Mouse (Mus musculus) spleen, postnatal 36 days (tissue): Measurements from ENCODE around the gene Tlr12.
"Not testable (repeated sequence)": the region's sequence is repeated elsewhere in the genome, so short reads cannot be mapped to it uniquely, and the experiment has no call there.

Experiments used
- DNase-seq, 2 experiments: peaks; one replicate each; pipeline ENCODE4 v3.0.0; 2022; ENCODE audit warnings: low spot score in 2 of 2, mixed read lengths in 1 of 2

Gene Tlr12

GRCm38 (mm10) chr4:128618246-128618911 is at the start of gene Tlr12:
TSS of gene Tlr12 (minus strand) at chr4:128618619.
- peak; percentile 54 to 65 for DNase-seq

GRCm38 (mm10) chr4:128667195-128667594 is 48.8 kb upstream of the Tlr12 start:
- not testable (repeated sequence) for DNase-seq

- DNase-seq: not testable (repeated sequence)
Observed at GRCm38 (mm10) chr4:128666362-128666761, 47.9 kb upstream of the Tlr12 start.

- DNase-seq: peak; percentile 18 to 26
Observed at GRCm38 (mm10) chr4:128664002-128664401, 45.6 kb upstream of the Tlr12 start.

GRCm38 (mm10) chr4:128661063-128661462 is 42.6 kb upstream of the Tlr12 start:
- DNase-seq: no peak

- no peak for DNase-seq
Observed at GRCm38 (mm10) chr4:128660196-128660595, 41.8 kb upstream of the Tlr12 start.

- DNase-seq: no peak
Observed at GRCm38 (mm10) chr4:128655446-128655845, 37.0 kb upstream of the Tlr12 start.

GRCm38 (mm10) chr4:128654505-128655381 is 36.3 kb upstream of the Tlr12 start, which contains the start of gene Phc2:
TSS of gene Phc2 (plus strand) at chr4:128654702.
- DNase-seq: peak; percentile 94 to 95

GRCm38 (mm10) chr4:128652584-128653298 is 34.3 kb upstream of the Tlr12 start:
- no peak for DNase-seq

GRCm38 (mm10) chr4:128651530-128651929 is 33.1 kb upstream of the Tlr12 start:
- DNase-seq: no peak

- no peak for DNase-seq
Observed at GRCm38 (mm10) chr4:128648567-128649255, 30.3 kb upstream of the Tlr12 start.

GRCm38 (mm10) chr4:128646762-128647161 is 28.3 kb upstream of the Tlr12 start:
- no peak for DNase-seq

- no peak for DNase-seq
Observed at GRCm38 (mm10) chr4:128645896-128646295, 27.5 kb upstream of the Tlr12 start.

GRCm38 (mm10) chr4:128641766-128642717 is 23.6 kb upstream of the Tlr12 start:
- DNase-seq: no peak

GRCm38 (mm10) chr4:128638265-128638923 is 20.0 kb upstream of the Tlr12 start:
- no peak for DNase-seq

- no peak for DNase-seq
Observed at GRCm38 (mm10) chr4:128637250-128637649, 18.8 kb upstream of the Tlr12 start.

- no peak for DNase-seq
Observed at GRCm38 (mm10) chr4:128635894-128636585, 17.6 kb upstream of the Tlr12 start.

GRCm38 (mm10) chr4:128635451-128635850 is 17.0 kb upstream of the Tlr12 start:
- DNase-seq: no peak

GRCm38 (mm10) chr4:128621109-128621508 is 2.7 kb upstream of the Tlr12 start:
- no peak for DNase-seq
